Mouse (Mus musculus) limb, embryonic 15.5 days (tissue): ENCODE data around the gene Csf2rb2. TPM values are rescaled to one million over a fixed set of nuclear protein-coding genes. Genes with fewer than 3 reads are reported as not detected.
"Not testable (repeated sequence)": the region's sequence is repeated elsewhere in the genome, so short reads cannot be mapped to it uniquely, and the experiment has no call there.

Experiments
- ATAC-seq: fragments of 200-750 bp; cut with Nextera tagmentation; 2 replicates; pipeline ENCODE4 v1.8.0; 2017; ENCODE audit warnings: low read depth, moderate TSS enrichment; ENCODE audit not compliant: insufficient number of reproducible peaks, low FRiP score, low TSS enrichment
- H3K27ac ChIP-seq: fragments of 300-500 bp; sonication (generic); 2 replicates; pipeline ENCODE4 v1.5.1; 2015; ENCODE audit warnings: moderate library complexity, mild to moderate bottlenecking, inconsistent platforms
- H3K27me3 ChIP-seq: fragments of 300-500 bp; sonication (generic); 2 replicates; pipeline ENCODE4 v1.6.1; 2015; ENCODE audit warnings: inconsistent platforms
- H3K36me3 ChIP-seq: fragments of 300-500 bp; sonication (generic); 2 replicates; pipeline ENCODE4 v1.6.1; 2015; ENCODE audit warnings: inconsistent platforms
- H3K4me1 ChIP-seq: fragments of 300-500 bp; sonication (generic); 2 replicates; pipeline ENCODE4 v1.6.1; 2015; ENCODE audit warnings: inconsistent platforms
- H3K4me2 ChIP-seq: fragments of 300-500 bp; sonication (generic); 2 replicates; pipeline ENCODE4 v1.6.1; 2015; ENCODE audit warnings: mild to moderate bottlenecking, inconsistent platforms
- H3K4me3 ChIP-seq: fragments of 300-500 bp; sonication (generic); 2 replicates; pipeline ENCODE4 v1.5.1; 2015; ENCODE audit warnings: mild to moderate bottlenecking, inconsistent platforms
- H3K9ac ChIP-seq: fragments of 300-500 bp; sonication (generic); 2 replicates; pipeline ENCODE4 v1.6.1; 2015; ENCODE audit warnings: inconsistent platforms
- H3K9me3 ChIP-seq: fragments of 300-500 bp; sonication (generic); 2 replicates; pipeline ENCODE4 v1.6.1; 2016; ENCODE audit warnings: inconsistent platforms
- WGBS: fragments of 180-500 bp; shearing (Covaris S2); methylation state at CpG from one replicate; pipeline ENCODE4 v1.1.7; 2015; 5-methylcytosine and 5-hydroxymethylcytosine counted together
- polyA plus RNA-seq: library from polyadenylated mRNA; unstranded; fragments of >200 nt; fragmentation: Nextera tagmentation; extraction: Ambion mirVana; gene quantifications from 2 replicates; pipeline ENCODE4 v1.2.1, GENCODE M21; 2015

Csf2rb2 gene
- polyA plus RNA-seq, 1 experiment from 2014 or later = 0.70 TPM

DNA sequence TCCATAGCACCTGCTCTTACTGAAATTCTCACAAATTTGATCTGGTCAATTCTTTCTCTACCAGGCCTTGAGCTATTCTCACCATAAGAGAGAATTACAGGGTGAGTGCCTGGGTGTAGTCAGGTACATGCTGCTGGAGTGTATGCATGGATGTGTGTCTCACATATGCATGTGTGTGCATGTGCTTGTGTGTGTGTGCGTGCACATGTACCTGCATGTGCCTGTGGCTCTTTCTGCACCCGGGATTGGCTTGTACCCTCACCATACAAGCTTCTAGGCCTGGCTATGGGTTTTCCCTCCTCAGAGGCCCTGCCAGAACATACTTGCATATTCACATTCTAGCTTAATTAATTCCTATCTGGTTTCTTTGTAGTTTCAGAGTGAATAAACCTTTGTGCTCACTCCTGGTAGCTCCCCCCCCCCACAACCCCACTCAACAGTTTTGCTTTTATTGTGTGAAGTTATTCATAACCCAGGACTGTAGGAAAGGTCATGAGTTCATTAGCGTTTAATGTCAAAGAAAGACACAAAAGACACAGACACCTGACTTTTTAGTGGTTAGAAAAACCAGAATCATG lies 23.1 kb upstream of the Csf2rb2 start:
- Histone ChIP-seq H3K4me3 (no peak overlapping the region), H3K9ac (no peak overlapping the region), H3K9me3 (no peaks in the 10 kb centered on the region), H3K27me3 (no peaks in the 10 kb centered on the region), H3K4me2 (no peak overlapping the region), H3K4me1 (no peaks in the 10 kb centered on the region), H3K27ac (no peak overlapping the region), H3K36me3 (no peaks in the 10 kb centered on the region)
- WGBS = 85% methylated on average over 3 of the region's 3 CpGs
- ATAC-seq = no peak

DNA sequence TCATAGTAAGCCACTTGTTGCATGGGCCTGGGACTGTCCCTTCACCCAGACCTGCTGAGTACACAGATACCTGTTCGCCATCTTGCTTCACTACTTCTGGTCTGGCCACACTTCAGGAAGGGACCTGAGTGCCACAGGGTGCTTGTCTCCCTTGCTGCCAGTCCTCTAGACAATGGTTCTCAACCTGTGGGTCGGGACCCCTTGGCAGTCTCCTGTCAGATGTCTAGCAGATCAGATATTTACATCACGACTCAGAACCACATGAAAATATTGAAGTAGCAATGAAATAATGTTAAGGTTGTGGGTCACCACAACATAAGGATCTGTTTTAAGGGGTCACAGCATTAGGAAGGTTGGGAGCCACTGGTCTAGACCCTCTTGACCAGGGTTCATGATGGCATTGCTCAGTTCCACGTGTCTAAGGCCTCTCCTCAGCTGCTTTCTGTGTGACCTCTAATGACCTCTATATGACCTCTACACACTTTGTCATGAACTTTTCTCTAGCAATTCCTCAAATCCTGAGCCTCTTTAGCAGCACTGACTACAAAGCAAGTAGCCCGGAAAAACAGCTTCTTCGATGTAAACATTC lies 22.3 kb upstream of the Csf2rb2 start:
- not testable (repeated sequence) for H3K9ac ChIP-seq, H3K9me3 ChIP-seq, H3K4me2 ChIP-seq, H3K36me3 ChIP-seq, H3K4me1 ChIP-seq, H3K4me3 ChIP-seq, ATAC-seq, H3K27ac ChIP-seq, H3K27me3 ChIP-seq
- 75% methylated on average over 6 of the region's 6 CpGs for WGBS

DNA sequence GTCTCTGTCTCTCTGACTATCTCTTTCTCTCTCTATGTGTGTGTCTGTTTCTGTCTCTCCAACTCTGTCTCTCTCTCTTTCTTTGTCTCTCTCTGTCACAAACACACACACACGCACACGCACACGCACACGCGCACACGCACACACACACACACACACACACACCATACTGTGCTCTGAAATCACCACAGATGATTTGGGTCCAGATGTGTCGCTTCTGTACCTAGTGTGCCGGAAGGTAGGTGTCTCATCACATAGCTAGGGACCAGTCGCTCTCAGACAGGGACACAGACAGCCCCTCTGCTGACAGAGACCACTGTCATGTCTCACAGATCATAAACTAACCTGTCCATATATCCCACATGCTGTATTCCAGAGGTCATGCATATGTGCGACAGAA lies 21.2 kb upstream of the Csf2rb2 start:
- Histone ChIP-seq H3K9ac (no peak overlapping the region), H3K27me3 (no peaks in the 10 kb centered on the region), H3K4me3 (no peak overlapping the region), H3K36me3 (no peaks in the 10 kb centered on the region), H3K4me2 (no peak overlapping the region), H3K9me3 (no peaks in the 10 kb centered on the region), H3K27ac (no peak overlapping the region), H3K4me1 (no peaks in the 10 kb centered on the region)
- WGBS = 89% methylated on average over 10 of the region's 10 CpGs
- no peak for ATAC-seq

DNA sequence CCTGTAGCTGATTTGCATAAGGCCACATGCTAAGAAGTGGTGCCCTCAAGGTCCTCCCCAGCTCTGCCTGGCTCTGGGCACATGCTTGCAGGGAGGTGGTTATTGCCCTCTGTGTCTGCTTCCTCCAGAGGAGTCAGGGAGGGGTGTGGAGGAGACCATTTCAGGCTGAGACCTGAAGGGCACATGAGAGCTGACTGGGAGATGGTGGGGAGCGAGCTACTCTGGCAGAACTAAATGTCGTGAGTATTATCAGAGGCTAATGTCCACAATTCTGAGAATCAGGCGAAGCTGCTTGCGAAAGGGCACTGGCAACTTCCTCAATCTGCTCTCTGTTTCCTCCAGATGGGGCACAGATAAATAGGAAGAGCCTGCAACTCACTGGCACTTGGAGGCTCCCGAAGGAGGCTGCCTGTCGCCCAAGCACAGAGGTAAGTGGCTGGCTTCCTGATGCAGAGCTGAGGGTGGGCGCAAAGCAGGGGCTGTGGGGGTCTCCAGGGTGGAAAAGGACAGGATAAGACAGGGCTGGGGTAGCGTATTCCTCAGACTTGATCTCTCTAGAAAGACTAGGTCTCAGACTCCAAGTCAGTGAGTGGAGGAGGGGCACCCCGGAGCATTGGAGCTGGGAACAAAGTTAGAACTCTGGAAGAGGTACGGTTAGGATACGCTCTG lies 20.3 kb upstream of the Csf2rb2 start, which contains the start of gene Csf2rb:
Gene Csf2rb (plus strand): TSS at position 82 of the 669 bp plus-strand sequence.
- Histone ChIP-seq H3K36me3 (no peaks in the 10 kb centered on the region), H3K27me3 (no peaks in the 10 kb centered on the region), H3K4me2 (no peak within 1 kb of the TSS), H3K9ac (no peak within 1 kb of the TSS), H3K4me1 (no peaks in the 10 kb centered on the region), H3K27ac (no peak within 1 kb of the TSS), H3K9me3 (no peaks in the 10 kb centered on the region), H3K4me3 (no peak within 1 kb of the TSS)
- WGBS = 72% methylated on average over 11 of the region's 11 CpGs
- no peak for ATAC-seq

DNA sequence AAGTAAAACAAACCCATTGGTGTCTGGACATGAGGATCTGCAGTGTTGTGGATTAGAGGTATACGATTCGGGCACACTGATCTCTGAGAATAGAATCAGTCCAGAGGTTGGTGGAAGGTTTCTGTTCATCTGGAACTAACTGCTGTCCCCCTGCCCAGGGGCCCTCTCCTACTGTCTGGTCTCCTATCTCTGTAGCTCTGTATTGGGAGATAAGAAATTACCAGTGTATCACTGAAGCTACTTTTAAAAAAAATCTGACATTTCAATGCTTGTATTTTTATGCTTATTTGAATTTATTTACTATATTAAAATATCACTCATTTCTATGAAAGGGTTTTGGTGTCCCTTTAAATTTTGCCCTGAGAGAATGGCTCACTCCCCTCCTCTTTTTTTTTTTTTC lies 18.8 kb upstream of the Csf2rb2 start:
- no peak overlapping the region for H3K9ac ChIP-seq
- H3K36me3 ChIP-seq = no peaks in the 10 kb centered on the region
- no peaks in the 10 kb centered on the region for H3K9me3 ChIP-seq
- no peak overlapping the region for H3K4me3 ChIP-seq
- WGBS = 88% methylated on average over 2 of the region's 2 CpGs
- no peak overlapping the region for H3K27ac ChIP-seq
- H3K4me1 ChIP-seq = no peaks in the 10 kb centered on the region
- no peak overlapping the region for H3K4me2 ChIP-seq
- H3K27me3 ChIP-seq = no peaks in the 10 kb centered on the region
- ATAC-seq = no peak

DNA sequence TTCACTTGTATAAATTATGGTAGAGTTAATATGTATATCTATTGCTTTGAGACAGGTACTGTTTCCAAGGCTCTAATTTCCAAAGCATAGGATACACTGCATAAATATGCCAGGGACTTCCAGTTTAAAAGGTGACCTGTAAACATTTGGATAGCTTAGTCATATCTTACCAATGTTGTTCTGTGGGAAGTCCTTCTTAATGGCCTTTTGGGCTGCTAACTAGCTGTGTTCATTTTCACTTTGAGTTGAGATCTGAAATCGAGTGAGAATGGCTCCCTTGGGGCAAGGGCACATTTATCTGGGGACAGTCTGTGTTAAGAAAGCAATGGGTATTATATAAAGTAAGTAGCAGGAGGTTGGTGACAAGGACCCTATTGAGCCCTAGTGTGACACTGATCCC lies 17.8 kb upstream of the Csf2rb2 start:
- Histone ChIP-seq H3K4me1 (no peaks in the 10 kb centered on the region), H3K27me3 (no peaks in the 10 kb centered on the region), H3K36me3 (no peaks in the 10 kb centered on the region), H3K9me3 (no peaks in the 10 kb centered on the region), H3K9ac (no peak overlapping the region), H3K27ac (no peak overlapping the region), H3K4me2 (no peak overlapping the region), H3K4me3 (no peak overlapping the region)
- 63% methylated on average over 1 of the region's 1 CpGs for WGBS
- no peak for ATAC-seq

DNA sequence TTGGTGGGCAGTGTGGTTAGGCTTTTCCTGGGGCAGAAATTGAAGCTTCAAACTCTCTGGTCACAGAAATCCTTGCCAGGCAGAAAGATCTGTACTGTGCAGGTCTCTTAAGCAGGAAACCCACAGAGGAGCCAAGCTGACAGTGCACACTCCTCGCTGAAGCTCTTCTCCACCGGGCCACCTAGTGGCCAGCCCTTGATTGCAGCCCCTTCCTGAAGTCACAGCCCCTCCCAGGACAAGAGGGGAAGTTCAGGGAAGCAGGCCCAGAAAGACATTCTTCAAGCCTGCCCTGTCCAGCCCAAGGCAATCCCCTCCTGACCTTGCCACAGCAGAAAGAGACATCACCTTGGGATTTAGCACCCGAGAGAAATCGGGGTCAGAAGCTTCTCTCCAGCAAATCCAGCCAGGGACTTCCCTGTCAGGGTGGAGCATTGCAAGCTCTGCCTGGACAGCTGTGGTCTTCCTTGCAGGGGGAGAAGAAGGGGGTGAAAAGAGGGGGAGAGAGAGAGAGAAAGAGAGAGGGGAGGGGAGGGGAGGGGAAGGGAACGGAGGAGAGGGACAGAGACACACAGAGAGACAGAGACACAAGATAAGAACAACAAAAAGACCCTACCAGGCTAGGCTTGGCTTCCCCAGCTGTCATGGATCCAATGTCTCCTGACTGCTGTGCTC lies 15.4 kb upstream of the Csf2rb2 start:
- H3K27me3 ChIP-seq = no peaks in the 10 kb centered on the region
- H3K9ac ChIP-seq = no peak overlapping the region
- ATAC-seq = peak; percentile 63
- H3K9me3 ChIP-seq = no peaks in the 10 kb centered on the region
- no peaks in the 10 kb centered on the region for H3K36me3 ChIP-seq
- WGBS = 11% methylated on average over 5 of the region's 5 CpGs
- H3K4me1 ChIP-seq = no peaks in the 10 kb centered on the region
- H3K4me2 ChIP-seq = no peak overlapping the region
- H3K27ac ChIP-seq = no peak overlapping the region; the same call in 1 of the 2 replicates
- H3K4me3 ChIP-seq = no peak overlapping the region

DNA sequence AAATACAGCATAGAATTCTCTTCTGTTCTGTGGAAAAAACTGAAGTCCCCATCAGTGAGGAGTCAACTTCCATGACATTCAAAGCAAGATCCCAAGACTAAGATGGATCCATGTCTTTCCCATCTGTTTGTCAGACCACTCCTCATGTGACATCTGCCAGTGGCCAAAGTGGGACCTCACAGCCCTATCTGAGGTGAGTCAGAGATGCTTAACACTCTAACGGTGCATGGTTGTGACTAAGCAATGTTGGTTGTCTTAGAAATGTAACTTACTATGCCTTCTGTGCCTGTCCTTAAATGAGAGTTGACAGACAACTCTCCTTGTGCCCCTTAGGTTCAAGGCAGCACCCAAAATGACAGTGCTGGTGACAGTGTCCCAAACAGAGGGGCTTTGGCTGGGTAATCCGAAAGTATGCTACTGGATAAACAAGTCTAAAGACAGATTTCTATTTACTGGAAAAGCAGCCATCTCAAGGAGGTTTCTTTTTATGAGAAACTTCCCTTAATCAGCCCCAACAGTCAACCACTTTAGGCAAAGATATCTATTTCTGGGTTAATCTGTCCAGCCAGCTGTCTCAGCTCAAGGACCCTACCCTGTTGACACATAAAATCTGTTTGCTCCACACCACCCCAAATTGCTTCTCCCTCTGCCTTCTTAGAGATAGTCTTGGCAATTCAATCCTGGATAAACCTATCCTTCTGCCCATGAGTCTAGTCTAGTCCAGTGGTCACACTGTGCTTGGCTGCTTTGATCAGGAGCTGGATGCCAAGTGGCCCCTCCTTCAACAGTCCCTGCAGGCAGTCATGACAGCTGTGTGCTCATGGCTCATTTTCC lies 13.0 kb upstream of the Csf2rb2 start:
- not testable (repeated sequence) for H3K27me3 ChIP-seq, H3K4me1 ChIP-seq, ATAC-seq, H3K27ac ChIP-seq, H3K4me2 ChIP-seq, H3K4me3 ChIP-seq, H3K36me3 ChIP-seq, H3K9me3 ChIP-seq, H3K9ac ChIP-seq
- WGBS = 81% methylated on average over 2 of the region's 2 CpGs

DNA sequence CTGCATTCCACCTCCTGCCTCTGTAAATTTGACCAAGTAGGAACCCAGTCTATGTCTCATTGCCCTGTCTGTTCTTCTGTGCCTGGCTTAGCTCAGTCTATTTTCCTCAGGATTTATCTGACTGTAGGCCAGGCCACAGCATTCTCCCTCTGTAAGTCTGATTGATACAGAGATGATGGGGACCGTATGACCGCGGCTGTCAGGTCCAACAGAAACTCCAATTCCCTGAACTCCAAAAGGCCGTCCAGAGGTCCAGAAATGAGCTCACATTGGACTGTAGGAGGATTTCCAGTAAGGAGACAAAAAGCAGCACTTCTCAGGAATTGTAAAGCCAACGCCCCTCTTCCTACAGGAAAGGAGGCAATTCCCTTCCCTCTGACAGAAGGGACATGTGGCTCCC lies 8.1 kb upstream of the Csf2rb2 start:
- not testable (repeated sequence) for H3K27me3 ChIP-seq, ATAC-seq, H3K4me2 ChIP-seq, H3K9ac ChIP-seq, H3K36me3 ChIP-seq, H3K9me3 ChIP-seq, H3K4me1 ChIP-seq, H3K4me3 ChIP-seq, H3K27ac ChIP-seq
- WGBS = 81% methylated on average over 5 of the region's 5 CpGs

DNA sequence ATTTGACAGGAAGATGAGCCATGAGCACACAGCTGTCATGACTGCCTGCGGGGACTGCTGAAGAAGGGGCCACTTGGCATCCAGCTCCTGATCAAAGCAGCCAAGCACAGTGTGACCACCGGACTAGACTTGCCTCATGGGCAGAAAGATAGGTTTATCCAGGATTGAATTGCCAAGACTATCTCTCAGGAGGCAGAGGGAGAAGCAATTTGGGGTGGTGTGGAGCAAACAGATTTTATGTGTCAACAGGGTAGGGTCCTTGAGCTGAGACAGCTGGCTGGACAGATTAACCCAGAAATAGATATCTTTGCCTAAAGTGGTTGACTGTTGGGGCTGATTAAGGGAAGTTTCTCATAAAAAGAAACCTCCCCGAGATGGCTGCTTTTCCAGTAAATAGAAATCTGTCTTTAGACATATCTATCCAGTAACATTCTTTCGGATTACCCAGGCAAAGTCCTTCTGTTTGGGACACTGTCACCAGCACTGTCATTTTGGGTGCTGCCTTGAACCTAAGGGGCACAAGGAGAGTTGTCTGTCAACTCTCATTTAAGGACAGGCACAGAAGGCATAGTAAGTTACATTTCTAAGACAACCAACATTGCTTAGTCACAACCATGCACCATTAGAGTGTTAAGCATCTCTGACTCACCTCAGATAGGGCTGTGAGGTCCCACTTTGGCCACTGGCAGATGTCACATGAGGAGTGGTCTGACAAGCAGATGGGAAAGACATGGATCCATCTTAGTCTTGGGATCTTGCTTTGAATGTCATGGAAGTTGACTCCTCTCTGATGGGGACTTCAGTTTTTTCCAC lies 7.1 kb upstream of the Csf2rb2 start:
- not testable (repeated sequence) for H3K9me3 ChIP-seq, H3K36me3 ChIP-seq, ATAC-seq, H3K4me3 ChIP-seq, H3K27ac ChIP-seq, H3K4me1 ChIP-seq, H3K4me2 ChIP-seq, H3K9ac ChIP-seq, H3K27me3 ChIP-seq
- 59% methylated on average over 4 of the region's 4 CpGs for WGBS

DNA sequence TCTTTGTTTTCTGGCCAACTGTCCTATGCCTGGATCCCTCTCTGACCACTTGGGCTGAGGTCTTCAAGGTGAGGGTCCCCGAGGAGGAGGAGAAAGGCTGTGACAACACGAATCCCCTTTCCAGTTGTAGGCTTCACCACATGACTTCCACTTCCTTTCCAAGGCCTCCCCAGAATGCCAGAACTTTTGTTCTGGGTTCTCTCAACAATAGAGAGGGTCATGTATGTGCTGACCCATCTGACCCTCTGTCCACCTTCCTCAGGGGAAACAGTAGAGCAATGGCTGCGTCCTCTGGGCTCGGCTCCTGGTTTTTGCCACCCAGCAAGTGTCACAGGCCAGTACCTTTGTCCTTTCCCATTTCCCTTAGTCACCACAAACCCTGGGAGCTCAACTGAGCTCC lies 5.5 kb upstream of the Csf2rb2 start:
- Histone ChIP-seq H3K4me3 (no peak overlapping the region), H3K27me3 (no peaks in the 10 kb centered on the region), H3K36me3 (no peaks in the 10 kb centered on the region), H3K27ac (no peak overlapping the region), H3K9me3 (no peaks in the 10 kb centered on the region), H3K9ac (no peak overlapping the region), H3K4me2 (no peak overlapping the region), H3K4me1 (no peaks in the 10 kb centered on the region)
- ATAC-seq = no peak
- 76% methylated on average over 4 of the region's 4 CpGs for WGBS
